Mouse (Mus musculus) bone marrow, adult 2 months (tissue): ENCODE results near the gene Lmo3.

Experiments
- CTCF ChIP-seq: fragments of 200-500 bp; IDR thresholded peaks from 2 replicates; pipeline ENCODE4 v1.5.1; 2011; ENCODE audit warnings: low read length, control low read depth; ENCODE audit not compliant: control insufficient read depth, insufficient read depth
- POLR2A ChIP-seq: fragments of 200-500 bp; IDR thresholded peaks from 2 replicates; pipeline ENCODE4 v1.6.1; 2011; ENCODE audit warnings: low read depth, mild to moderate bottlenecking, control low read depth, low read length, borderline replicate concordance; ENCODE audit not compliant: control insufficient read depth

DNA sequence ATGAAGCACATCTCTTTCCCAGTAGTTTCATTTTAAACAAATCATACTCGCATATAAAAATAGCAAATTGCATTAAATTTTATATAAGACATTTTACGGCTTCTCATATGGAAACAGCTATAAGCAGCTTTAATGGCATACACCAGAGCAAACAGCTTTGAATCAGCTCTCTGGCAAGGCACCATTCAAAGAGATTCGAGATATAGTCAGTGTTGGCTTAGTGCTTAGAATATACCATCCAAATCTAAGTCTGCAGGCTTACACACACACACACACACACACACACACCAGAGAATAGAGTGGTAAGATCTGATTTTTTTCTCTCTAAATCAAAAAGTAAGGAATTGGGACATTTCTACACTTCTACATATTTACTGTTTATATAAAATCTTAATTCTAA is 169.7 kb downstream of the Lmo3 start:
- TF ChIP-seq POLR2A (no peak), CTCF (no peak)
